In the genomic region with DNA sequence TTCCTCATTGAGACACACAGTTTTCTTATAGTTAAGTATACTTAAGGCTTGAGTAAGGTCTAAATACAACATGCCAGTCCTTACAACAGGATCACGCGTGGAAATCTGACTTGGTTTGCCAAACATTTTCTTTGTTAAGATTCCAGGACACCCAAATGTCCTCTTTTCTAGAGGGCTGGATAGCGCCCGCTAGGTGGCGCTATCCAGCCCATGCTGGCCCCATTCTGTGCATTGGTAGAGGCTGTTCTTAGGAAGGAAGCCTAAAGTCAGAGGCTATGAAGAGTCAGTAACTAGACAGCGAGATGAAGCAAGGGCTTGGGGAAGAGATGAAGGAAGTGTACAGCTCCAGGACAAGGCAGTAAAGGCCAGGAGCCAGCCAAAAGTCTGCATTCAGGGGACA, we compare ENCODE assay signal across 8 mouse cellular contexts. TPM values are rescaled to one million over a fixed set of nuclear protein-coding genes. Genes with fewer than 3 reads are reported as not detected.
DNase-seq lines count a peak whose midpoint lies in the region; ATAC-seq and TF ChIP-seq lines count a peak whose summit lies in the region.

No protein-coding gene starts in this region.

- no peaks in the 10 kb centered on the region for H3K36me3 ChIP-seq in testis, adult 2 months (ENCODE audit: control insufficient read depth, insufficient read depth, low read length)

- no peaks in the 10 kb centered on the region for H3K27me3 ChIP-seq in testis, adult 2 months (ENCODE audit: control insufficient read depth, insufficient read depth, low read length)

- peaks cover 6% of the 10 kb centered on the region for H3K4me1 ChIP-seq in testis, adult 2 months (ENCODE audit: control insufficient read depth, insufficient read depth, low read length)

- no peak for TF ChIP-seq POLR2A in testis, adult 2 months (IDR thresholded peaks at IDR 0.05; ENCODE audit: control insufficient read depth, low read depth, low read length)

- H3K27ac ChIP-seq in testis, adult 2 months (ENCODE audit: control insufficient read depth, insufficient read depth, low read depth, low read length): no peak overlapping the region

- H3K4me3 ChIP-seq in testis, adult 2 months (ENCODE audit: control insufficient read depth, low read depth, low read length): no peak overlapping the region

- TF ChIP-seq CTCF in testis, adult 2 months (IDR thresholded peaks at IDR 0.05; ENCODE audit: control insufficient read depth, insufficient read depth, insufficient replicate concordance, low read depth, low read length): 0 out of 2 replicates have a peak, but pooled peaks have one; percentile 7

- DNase-seq in frontal cortex, adult 2 months (ENCODE audit: extremely low spot score in 1 of 2, low spot score in 1 of 2): no peak
- no peak for DNase-seq in testis, postnatal 14 days (ENCODE audit: low spot score)
- DNase-seq in forelimb bud, embryonic 11.5 days (ENCODE audit: low read depth, low spot score): peak; percentile 41
- DNase-seq in thymus, postnatal 25 days: peak; percentile 16
- DNase-seq in heart, adult 18-20 months: no peak
- DNase-seq in frontal cortex, postnatal 14 days (ENCODE audit: low spot score in 2 of 2): no peak

- ATAC-seq in frontal cortex, adult (ENCODE audit: low TSS enrichment): peak; percentile 64; the same call in 1 of the 2 replicates

RNA-seq across cellular contexts. Expression of gene Tm9sf3, which starts 49.9 kb away (rescaled TPM):
- polyA plus RNA-seq in frontal cortex, adult 2 months (2012; rRNA removed): 89.3 and 95.7 TPM in 2 replicates
- 29.6 and 40.4 TPM in 2 replicates for polyA plus RNA-seq in testis, adult 2 months (2012; rRNA removed)
- 10 to 100 TPM; 70.3 to 73.4 TPM for total RNA-seq in heart, adult 18-20 months (2021)

Comparison
In these comparisons a context has a peak if more than half of its experiments do, and no peak if none do; other contexts are left out.
1. DNase-seq: peak in forelimb bud, embryonic 11.5 days (single experiment) and thymus, postnatal 25 days (single experiment); none in frontal cortex, adult 2 months (0 of 2), testis, postnatal 14 days (single experiment), heart, adult 18-20 months (0 of 2) and frontal cortex, postnatal 14 days (0 of 2).